12 mouse cellular contexts compared by ENCODE assay signal in genomic region chr7:75555940-75556339, GRCm38 (mm10).
DNase-seq lines count a peak whose midpoint lies in the region; ATAC-seq lines count a peak whose summit lies in the region.
"Had no signal": no experiment of that assay in that cellular context is flagged by ENCODE, and none has a peak within 500 bp of the region (broad histone marks: within the 10 kb centered on the region; RNA-seq: fewer than 3 reads in every experiment).

No protein-coding gene starts in this region.

- H3K9me3 ChIP-seq in embryonic facial prominence, embryonic 11.5 days (replicated peaks; ENCODE audit: control insufficient read depth, low read length) = no peaks in the 10 kb centered on the region
- no peaks in the 10 kb centered on the region for H3K9me3 ChIP-seq in embryonic facial prominence, embryonic 10.5 days
- H3K9me3 ChIP-seq in kidney, embryonic 14.5 days (ENCODE audit: control insufficient read depth, low read length) = no peaks in the 10 kb centered on the region

- H3K9ac ChIP-seq in embryonic facial prominence, embryonic 11.5 days (replicated peaks; ENCODE audit: low read length) = no peak overlapping the region
- no peak overlapping the region for H3K9ac ChIP-seq in kidney, embryonic 14.5 days (ENCODE audit: low read depth, low read length)

- ATAC-seq in embryonic facial prominence, embryonic 11.5 days (replicated peaks; ENCODE audit: insufficient number of reproducible peaks, low FRiP score, low TSS enrichment, low read depth) = no peak
- no peak for ATAC-seq in kidney, embryonic 14.5 days (ENCODE audit: low FRiP score, low TSS enrichment)

- no peak overlapping the region; the same call in 1 of the 2 replicates for H3K27ac ChIP-seq in embryonic facial prominence, embryonic 11.5 days (replicated peaks; ENCODE audit: low read depth, low read length)
- no peak overlapping the region for H3K27ac ChIP-seq in embryonic facial prominence, embryonic 10.5 days (replicated peaks)
- no peak overlapping the region for H3K27ac ChIP-seq in kidney, embryonic 14.5 days (ENCODE audit: low read depth, low read length)

- peak; percentile 50 for DNase-seq in embryonic facial prominence, embryonic 11.5 days (ENCODE audit: low spot score)
- DNase-seq in embryonic facial prominence, embryonic 10.5 days (ENCODE audit: low spot score) = no peak
- peak; percentile 13 to 37 for DNase-seq in kidney, postnatal 36 days
- DNase-seq in retina, adult 2 months (ENCODE audit: low read depth, low spot score) = peak; percentile 8
- DNase-seq in retina, postnatal 1 day = no peak
- no peak for DNase-seq in gastrocnemius, postnatal 25 days
- DNase-seq in thymus, postnatal 0 days (ENCODE audit: low spot score) = no peak
- DNase-seq: cerebellum, adult 11-12 months had no signal

- H3K27me3 ChIP-seq in embryonic facial prominence, embryonic 11.5 days (ENCODE audit: control insufficient read depth, insufficient read depth, low read length) = no peaks in the 10 kb centered on the region
- no peaks in the 10 kb centered on the region for H3K27me3 ChIP-seq in embryonic facial prominence, embryonic 10.5 days (replicated peaks; ENCODE audit: low read depth, poor library complexity, severe bottlenecking)
- H3K27me3 ChIP-seq in kidney, embryonic 14.5 days (ENCODE audit: control insufficient read depth, insufficient read depth, low read length) = no peaks in the 10 kb centered on the region

- no peaks in the 10 kb centered on the region for H3K36me3 ChIP-seq in embryonic facial prominence, embryonic 11.5 days (replicated peaks; ENCODE audit: control insufficient read depth, insufficient read depth, low read depth, low read length)
- no peaks in the 10 kb centered on the region for H3K36me3 ChIP-seq in embryonic facial prominence, embryonic 10.5 days (replicated peaks)
- H3K36me3 ChIP-seq in kidney, embryonic 14.5 days (ENCODE audit: control insufficient read depth, insufficient read depth, low read length) = no peaks in the 10 kb centered on the region

- no peak overlapping the region for H3K4me2 ChIP-seq in embryonic facial prominence, embryonic 11.5 days (ENCODE audit: low read depth, low read length)
- no peak overlapping the region for H3K4me2 ChIP-seq in kidney, embryonic 14.5 days (replicated peaks; ENCODE audit: low read depth, low read length)
- H3K4me2 ChIP-seq: heart, embryonic 11.5 days; liver, embryonic 11.5 days had no signal

- 60% methylated on average over 6 of the region's 6 CpGs for WGBS in embryonic facial prominence, embryonic 11.5 days
- 66% methylated on average over 6 of the region's 6 CpGs for WGBS in embryonic facial prominence, embryonic 10.5 days
- WGBS in kidney, embryonic 14.5 days = 56% methylated on average over 6 of the region's 6 CpGs

- no peak overlapping the region for H3K4me3 ChIP-seq in embryonic facial prominence, embryonic 11.5 days (ENCODE audit: low read depth, low read length)
- H3K4me3 ChIP-seq in embryonic facial prominence, embryonic 10.5 days = no peak overlapping the region
- no peak overlapping the region for H3K4me3 ChIP-seq in kidney, embryonic 14.5 days (ENCODE audit: low read length)
- H3K4me3 ChIP-seq: erythroblast, embryonic 14.5 days had no signal

- no peaks in the 10 kb centered on the region; the same call in 1 of the 2 replicates for H3K4me1 ChIP-seq in embryonic facial prominence, embryonic 11.5 days (ENCODE audit: control insufficient read depth, insufficient read depth, low read length)
- peaks cover 34% of the 10 kb centered on the region for H3K4me1 ChIP-seq in embryonic facial prominence, embryonic 10.5 days
- peaks cover 34% of the 10 kb centered on the region for H3K4me1 ChIP-seq in kidney, embryonic 14.5 days (ENCODE audit: control insufficient read depth, insufficient read depth, low read length)

Comparison
In these comparisons a context has a peak if more than half of its experiments do, and no peak if none do; other contexts are left out.
1. DNase-seq: peak in embryonic facial prominence, embryonic 11.5 days (single experiment), kidney, postnatal 36 days (2 of 2) and retina, adult 2 months (single experiment); none in embryonic facial prominence, embryonic 10.5 days (single experiment), retina, postnatal 1 day (single experiment), gastrocnemius, postnatal 25 days (single experiment) and thymus, postnatal 0 days (single experiment).